14 mouse cellular contexts compared by ENCODE assay signal in genomic region chr17:33566182-33566581, GRCm38 (mm10). TPM values are rescaled to one million over a fixed set of nuclear protein-coding genes. Genes with fewer than 3 reads are reported as not detected.
DNase-seq lines count a peak whose midpoint lies in the region; ATAC-seq and TF ChIP-seq lines count a peak whose summit lies in the region.
"Had no signal": no experiment of that assay in that cellular context is flagged by ENCODE, and none has a peak within 500 bp of the region (broad histone marks: within the 10 kb centered on the region; RNA-seq: fewer than 3 reads in every experiment).

No protein-coding gene starts in this region.

- H3K27ac ChIP-seq in macrophage, result peak overlapping the region; percentile 99
- no peak overlapping the region for H3K27ac ChIP-seq in stomach, postnatal 0 days (replicated peaks)
- H3K27ac ChIP-seq in kidney, embryonic 14.5 days (ENCODE audit: low read depth, low read length), result no peak overlapping the region
- H3K27ac ChIP-seq: embryonic facial prominence, embryonic 15.5 days; forebrain, embryonic 12.5 days; liver, embryonic 14.5 days; midbrain, embryonic 13.5 days had no signal

- H3K36me3 ChIP-seq in macrophage (ENCODE audit: inconsistent target), result peaks cover 30% of the 10 kb centered on the region; the same call in 1 of the 2 replicates
- H3K36me3 ChIP-seq in stomach, postnatal 0 days (ENCODE audit: control insufficient read depth, insufficient read depth, low read length), result no peaks in the 10 kb centered on the region
- no peaks in the 10 kb centered on the region for H3K36me3 ChIP-seq in kidney, embryonic 14.5 days (ENCODE audit: control insufficient read depth, insufficient read depth, low read length)
- H3K36me3 ChIP-seq: embryonic facial prominence, embryonic 15.5 days; forebrain, embryonic 12.5 days; midbrain, embryonic 13.5 days had no signal

- H3K4me3 ChIP-seq in macrophage (ENCODE audit: inconsistent target), result no peak overlapping the region
- no peak overlapping the region for H3K4me3 ChIP-seq in stomach, postnatal 0 days (ENCODE audit: low read depth, low read length)
- H3K4me3 ChIP-seq in kidney, embryonic 14.5 days (ENCODE audit: low read length), result no peak overlapping the region
- H3K4me3 ChIP-seq: embryonic facial prominence, embryonic 15.5 days; forebrain, embryonic 12.5 days; midbrain, embryonic 13.5 days had no signal

- no peak for TF ChIP-seq CTCF in stomach, postnatal 0 days (IDR thresholded peaks at IDR 0.05; ENCODE audit: low read depth)

- 0% methylated on average over 2 of the region's 2 CpGs for WGBS in macrophage (ENCODE audit: missing documents)
- WGBS in stomach, postnatal 0 days, result 77% methylated on average over 2 of the region's 2 CpGs
- WGBS in kidney, embryonic 14.5 days, result 87% methylated on average over 2 of the region's 2 CpGs

- DNase-seq in spleen, postnatal 36 days (ENCODE audit: low spot score in 2 of 2), result peak; percentile 42 to 53
- no peak for DNase-seq in spleen, adult 18-20 months
- no peak for DNase-seq in urinary bladder, adult 18-20 months (ENCODE audit: low spot score in 2 of 2)
- no peak for DNase-seq in stomach, postnatal 0 days (ENCODE audit: low spot score)
- DNase-seq: cerebellum, adult 11 months; gastrocnemius, postnatal 36 days had no signal

- TF ChIP-seq EP300 in stomach, postnatal 0 days (optimal IDR thresholded peaks at IDR 0.05), result no peak

- no peak overlapping the region for H3K9ac ChIP-seq in stomach, postnatal 0 days (ENCODE audit: low read length)
- H3K9ac ChIP-seq in kidney, embryonic 14.5 days (ENCODE audit: low read depth, low read length), result no peak overlapping the region
- H3K9ac ChIP-seq: embryonic facial prominence, embryonic 15.5 days; forebrain, embryonic 12.5 days; liver, embryonic 14.5 days; midbrain, embryonic 13.5 days had no signal

- H3K9me3 ChIP-seq in stomach, postnatal 0 days (ENCODE audit: control insufficient read depth, low read length), result no peaks in the 10 kb centered on the region
- no peaks in the 10 kb centered on the region for H3K9me3 ChIP-seq in kidney, embryonic 14.5 days (ENCODE audit: control insufficient read depth, low read length)
- H3K9me3 ChIP-seq: embryonic facial prominence, embryonic 15.5 days; forebrain, embryonic 12.5 days; midbrain, embryonic 13.5 days had no signal

- ATAC-seq in hematopoietic stem cell, adult 5-6 weeks (replicated peaks in 1 of 2; ENCODE audit: insufficient read depth in 1 of 2, low FRiP score in 2 of 2, low TSS enrichment in 1 of 2, low read depth in 1 of 2, poor library complexity in 2 of 2, severe bottlenecking in 2 of 2), result peak; percentile 28 to 60; a peak in 1 of 4 replicates
- ATAC-seq in stomach, postnatal 0 days (ENCODE audit: low FRiP score, low TSS enrichment), result no peak
- no peak for ATAC-seq in kidney, embryonic 14.5 days (ENCODE audit: low FRiP score, low TSS enrichment)
- ATAC-seq: CD4-positive, CD25-positive, alpha-beta regulatory T cell, adult 4 months; midbrain, embryonic 13.5 days had no signal

- no peaks in the 10 kb centered on the region for H3K4me1 ChIP-seq in stomach, postnatal 0 days (replicated peaks; ENCODE audit: control insufficient read depth, insufficient read depth)
- H3K4me1 ChIP-seq in kidney, embryonic 14.5 days (ENCODE audit: control insufficient read depth, insufficient read depth, low read length), result no peaks in the 10 kb centered on the region
- H3K4me1 ChIP-seq: embryonic facial prominence, embryonic 15.5 days; forebrain, embryonic 12.5 days; midbrain, embryonic 13.5 days had no signal

- no peak overlapping the region for H3K4me2 ChIP-seq in stomach, postnatal 0 days (replicated peaks; ENCODE audit: low read depth)
- no peak overlapping the region for H3K4me2 ChIP-seq in kidney, embryonic 14.5 days (replicated peaks; ENCODE audit: low read depth, low read length)
- H3K4me2 ChIP-seq: embryonic facial prominence, embryonic 15.5 days; forebrain, embryonic 12.5 days; midbrain, embryonic 13.5 days had no signal

- H3K27me3 ChIP-seq in stomach, postnatal 0 days (ENCODE audit: control insufficient read depth, insufficient read depth, low read length), result no peaks in the 10 kb centered on the region
- no peaks in the 10 kb centered on the region; the same call in 1 of the 2 replicates for H3K27me3 ChIP-seq in kidney, embryonic 14.5 days (ENCODE audit: control insufficient read depth, insufficient read depth, low read length)
- H3K27me3 ChIP-seq: embryonic facial prominence, embryonic 15.5 days; forebrain, embryonic 12.5 days; midbrain, embryonic 13.5 days had no signal

- H3K79me2 ChIP-seq in macrophage (ENCODE audit: inconsistent target), result peaks cover 71% of the 10 kb centered on the region

RNA-seq across cellular contexts. Expression of gene Myo1f, which starts 10.7 kb away (rescaled TPM):
- total RNA-seq in hematopoietic stem cell, adult 5-6 weeks (2017), result 54.8 and 76.2 TPM in 2 replicates
- 1,000 to 10,000 TPM in 1 of 26 experiments, 100 to 1,000 TPM in 23, 10 to 100 TPM in 2; 80.4 to 1,046 (median 544) TPM for total RNA-seq in macrophage (2018; cell fraction: chromatin; rRNA removed)
- total RNA-seq in macrophage (2018; cell fraction: cytosol; rRNA removed), result 100 to 1,000 TPM; 256 to 461 (median 350) TPM
- total RNA-seq in macrophage (2018; cell fraction: nucleus; rRNA removed), result 100 to 1,000 TPM; 115 to 632 (median 409) TPM
- polyA plus RNA-seq in macrophage (2018), result 262 to 376 TPM (median 298 TPM) in 3 replicates
- 0.98 and 1.5 TPM in 2 replicates for polyA plus RNA-seq in stomach, postnatal 0 days (2015; fragmentation: Nextera tagmentation; extraction: Ambion mirVana)
- 0.96 and 2.3 TPM in 2 replicates for polyA plus RNA-seq in kidney, embryonic 14.5 days (2014; fragmentation: Nextera tagmentation; extraction: Ambion mirVana)

RNA-seq across cellular contexts. Expression of gene Adamts10, which starts 42.2 kb away (rescaled TPM):
- total RNA-seq in hematopoietic stem cell, adult 5-6 weeks (2017), result 49.4 and 63.8 TPM in 2 replicates
- total RNA-seq in macrophage (2018; cell fraction: chromatin; rRNA removed), result 100 to 1,000 TPM in 11 of 26 experiments, 10 to 100 TPM in 15; 16.1 to 184 (median 88.4) TPM
- total RNA-seq in macrophage (2018; cell fraction: cytosol; rRNA removed), result 1 to 10 TPM; 1.7 to 8.2 (median 3.6) TPM
- total RNA-seq in macrophage (2018; cell fraction: nucleus; rRNA removed), result 10 to 100 TPM; 13.9 to 96.4 (median 40.7) TPM
- polyA plus RNA-seq in macrophage (2018), result 3.1 to 10.3 TPM (median 5.1 TPM) in 3 replicates
- 12.5 and 15.1 TPM in 2 replicates for polyA plus RNA-seq in stomach, postnatal 0 days (2015; fragmentation: Nextera tagmentation; extraction: Ambion mirVana)
- polyA plus RNA-seq in kidney, embryonic 14.5 days (2014; fragmentation: Nextera tagmentation; extraction: Ambion mirVana), result 35.1 and 49.3 TPM in 2 replicates

Comparison
In these comparisons a context has a peak if more than half of its experiments do, and no peak if none do; other contexts are left out.
1. DNase-seq: peak in spleen, postnatal 36 days (2 of 2); none in spleen, adult 18-20 months (0 of 2), urinary bladder, adult 18-20 months (0 of 2) and stomach, postnatal 0 days (single experiment).
2. ATAC-seq: peak in hematopoietic stem cell, adult 5-6 weeks (2 of 2); none in stomach, postnatal 0 days (single experiment) and kidney, embryonic 14.5 days (single experiment).
3. RNA of gene Myo1f, which starts 10.7 kb away (polyA plus RNA-seq): 262 to 376 TPM in macrophage; 0.96 to 2.3 TPM in kidney, embryonic 14.5 days and 0.98 to 1.5 TPM in stomach, postnatal 0 days; every median in the first group is over 10 times any median in the second.